Mouse (Mus musculus) hindbrain, embryonic 16.5 days (tissue): ENCODE measurements around the gene Lrrc8d. TPM values are rescaled to one million over a fixed set of nuclear protein-coding genes. Genes with fewer than 3 reads are reported as not detected.
A peak's percentile ranks its signal among the peaks of the same experiment; 100 is the strongest.

ENCODE experiments used
- ATAC-seq: fragments of 200-750 bp; cut with Nextera tagmentation; 2 replicates; pipeline ENCODE4 v1.8.0; 2017; ENCODE audit warnings: moderate TSS enrichment, moderate library complexity
- H3K27ac ChIP-seq: fragments of 300-500 bp; sonication (generic); 2 replicates; pipeline ENCODE4 v1.5.1; 2014; ENCODE audit warnings: low read depth, mild to moderate bottlenecking, control low read depth, low read length, moderate library complexity
- H3K27me3 ChIP-seq: fragments of 300-500 bp; sonication (generic); replicated peaks from 2 replicates; pipeline ENCODE4 v1.6.1; 2014; ENCODE audit warnings: low read length; ENCODE audit not compliant: control insufficient read depth, insufficient read depth
- H3K36me3 ChIP-seq: fragments of 300-500 bp; sonication (generic); 2 replicates; pipeline ENCODE4 v1.6.1; 2014; ENCODE audit warnings: mild to moderate bottlenecking, low read length, moderate library complexity, mixed read lengths; ENCODE audit not compliant: control insufficient read depth, insufficient read depth
- H3K4me1 ChIP-seq: fragments of 300-500 bp; sonication (generic); 2 replicates; pipeline ENCODE4 v1.6.1; 2014; ENCODE audit warnings: low read depth, low read length; ENCODE audit not compliant: control insufficient read depth, insufficient read depth
- H3K4me2 ChIP-seq: fragments of 300-500 bp; sonication (generic); 2 replicates; pipeline ENCODE4 v1.6.1; 2014; ENCODE audit warnings: mild to moderate bottlenecking, low read length, control low read depth, moderate library complexity
- H3K4me3 ChIP-seq: fragments of 300-500 bp; sonication (generic); 2 replicates; pipeline ENCODE4 v1.5.1; 2014; ENCODE audit warnings: mild to moderate bottlenecking, low read length, control low read depth, moderate library complexity
- H3K9ac ChIP-seq: fragments of 300-500 bp; sonication (generic); 2 replicates; pipeline ENCODE4 v1.6.1; 2014; ENCODE audit warnings: low read depth, mild to moderate bottlenecking, control low read depth, low read length, moderate library complexity
- H3K9me3 ChIP-seq: fragments of 300-500 bp; sonication (generic); 2 replicates; pipeline ENCODE4 v1.6.1; 2014; ENCODE audit warnings: mild to moderate bottlenecking, low read length, moderate library complexity; ENCODE audit not compliant: control insufficient read depth
- WGBS: fragments of 180-500 bp; shearing (Covaris S2); extraction: QIAGEN DNeasy Blood & Tissue Kit; methylation state at CpG from one replicate; pipeline ENCODE4 v1.1.7; 2014; 5-methylcytosine and 5-hydroxymethylcytosine counted together
- polyA plus RNA-seq: library from polyadenylated mRNA; unstranded; fragments of >200 nt; fragmentation: Nextera tagmentation; extraction: Ambion mirVana; gene quantifications from 2 replicates; pipeline ENCODE4 v1.2.1, GENCODE M21; 2015

Lrrc8d gene
- polyA plus RNA-seq, 1 experiment from 2014 or later: 19.1 TPM

DNA sequence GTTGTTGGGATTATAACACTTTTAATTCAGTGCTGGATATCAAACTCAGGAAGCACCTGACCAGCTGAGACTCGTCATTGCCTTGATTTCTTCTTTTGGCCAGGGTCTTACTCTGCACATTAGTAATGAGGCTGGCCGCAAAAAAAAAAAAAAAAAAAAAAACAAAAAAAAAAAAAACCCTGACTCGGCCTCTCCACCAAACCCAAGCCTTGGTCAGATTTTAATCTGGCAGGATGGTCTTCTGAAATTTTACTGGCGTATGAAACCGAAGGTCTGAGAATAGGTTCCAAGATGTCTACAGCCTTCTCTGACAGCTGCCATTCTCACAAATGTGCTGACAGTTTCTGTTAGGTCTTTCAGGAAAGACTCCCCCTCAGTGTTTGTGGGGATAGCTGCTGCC is 8.5 kb downstream of the Lrrc8d start:
- Histone ChIP-seq H3K4me1 (peaks cover 18% of the 10 kb centered on the region), H3K27me3 (no peaks in the 10 kb centered on the region), H3K36me3 (no peaks in the 10 kb centered on the region), H3K9ac (no peak overlapping the region), H3K4me3 (no peak overlapping the region), H3K27ac (no peak overlapping the region), H3K9me3 (no peaks in the 10 kb centered on the region), H3K4me2 (no peak overlapping the region)
- 91% methylated on average over 5 of the region's 5 CpGs for WGBS
- ATAC-seq: no peak

- Histone ChIP-seq H3K9me3 (no peaks in the 10 kb centered on the region), H3K27me3 (no peaks in the 10 kb centered on the region), H3K4me1 (no peaks in the 10 kb centered on the region), H3K4me3 (no peak overlapping the region), H3K4me2 (no peak overlapping the region), H3K36me3 (no peaks in the 10 kb centered on the region), H3K9ac (no peak overlapping the region), H3K27ac (no peak overlapping the region; the same call in 1 of the 2 replicates)
- no peak for ATAC-seq
- 89% methylated on average over 7 of the region's 7 CpGs for WGBS
Observed at GRCm38 (mm10) chr5:105710473-105710872, 10.7 kb downstream of the Lrrc8d start.

DNA sequence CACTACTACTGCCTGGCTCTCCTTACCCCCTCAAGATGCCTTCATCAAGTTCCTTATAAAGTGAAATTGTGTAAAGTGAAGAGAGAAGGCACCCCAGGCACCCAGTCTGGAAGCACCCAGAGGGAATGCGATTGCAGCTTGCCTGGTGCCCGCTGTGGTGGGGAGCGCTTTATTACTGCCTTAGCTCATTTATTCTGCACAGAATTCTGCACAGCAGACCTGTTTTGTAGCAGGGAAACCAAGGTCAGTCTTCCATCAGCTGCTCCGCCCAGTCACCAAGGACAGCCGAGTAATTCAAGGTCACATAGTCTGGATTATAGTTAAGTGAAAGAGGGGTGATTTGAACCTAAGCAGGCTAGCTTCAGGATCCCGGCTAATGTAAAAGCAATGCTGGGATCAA is 14.7 kb downstream of the Lrrc8d start:
- H3K4me1 ChIP-seq: peaks cover 20% of the 10 kb centered on the region
- no peak for ATAC-seq
- H3K4me2 ChIP-seq: no peak overlapping the region
- WGBS: 87% methylated on average over 6 of the region's 6 CpGs
- H3K27ac ChIP-seq: no peak overlapping the region
- no peaks in the 10 kb centered on the region for H3K36me3 ChIP-seq
- H3K27me3 ChIP-seq: no peaks in the 10 kb centered on the region
- no peak overlapping the region for H3K4me3 ChIP-seq
- H3K9me3 ChIP-seq: no peaks in the 10 kb centered on the region
- H3K9ac ChIP-seq: no peak overlapping the region

- Histone ChIP-seq H3K9me3 (no peaks in the 10 kb centered on the region), H3K9ac (no peak overlapping the region), H3K4me3 (no peak overlapping the region), H3K27ac (peak overlapping the region; percentile 4; the same call in 1 of the 2 replicates), H3K4me1 (peaks cover 20% of the 10 kb centered on the region), H3K36me3 (no peaks in the 10 kb centered on the region), H3K27me3 (no peaks in the 10 kb centered on the region), H3K4me2 (no peak overlapping the region)
- ATAC-seq: peak; percentile 31; the same call in 1 of the 2 replicates
- WGBS: 74% methylated on average over 8 of the region's 8 CpGs
Observed at GRCm38 (mm10) chr5:105715095-105715494, 15.3 kb downstream of the Lrrc8d start.

- H3K9me3 ChIP-seq: no peaks in the 10 kb centered on the region
- H3K4me1 ChIP-seq: peaks cover 20% of the 10 kb centered on the region
- WGBS: 47% methylated on average over 10 of the region's 10 CpGs
- 0 out of 2 replicates have a peak overlapping the region, but pooled peaks have one; percentile 2 for H3K4me2 ChIP-seq
- peak; percentile 70 for ATAC-seq
- H3K36me3 ChIP-seq: no peaks in the 10 kb centered on the region
- H3K9ac ChIP-seq: no peak overlapping the region
- H3K27me3 ChIP-seq: no peaks in the 10 kb centered on the region
- no peak overlapping the region for H3K4me3 ChIP-seq
- H3K27ac ChIP-seq: peak overlapping the region; percentile 44
Observed at GRCm38 (mm10) chr5:105715531-105716124, 15.9 kb downstream of the Lrrc8d start.

DNA sequence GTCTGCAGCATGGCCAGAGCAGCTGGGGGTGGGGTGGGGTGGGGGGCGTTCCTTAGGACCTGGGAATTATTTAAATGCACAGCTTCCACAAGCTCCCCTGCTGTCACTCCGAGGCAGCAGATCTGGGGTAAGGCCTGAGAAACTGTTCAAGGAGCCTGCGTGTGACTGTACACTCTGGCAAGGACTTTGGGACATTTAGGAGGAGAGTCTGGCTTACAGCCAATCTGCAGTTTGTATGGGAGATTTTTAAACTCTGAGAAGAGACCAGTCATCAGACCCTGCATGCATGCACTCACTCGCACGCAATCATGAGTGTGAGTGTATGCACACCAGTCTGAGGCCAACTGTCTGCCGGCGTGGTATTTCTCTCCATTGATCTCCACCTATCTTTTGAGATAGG is 17.5 kb downstream of the Lrrc8d start:
- Histone ChIP-seq H3K27ac (peak overlapping the region; percentile 49; the same call in 1 of the 2 replicates), H3K4me2 (no peak overlapping the region), H3K4me3 (no peak overlapping the region), H3K9me3 (no peaks in the 10 kb centered on the region), H3K4me1 (peaks cover 20% of the 10 kb centered on the region), H3K36me3 (no peaks in the 10 kb centered on the region), H3K27me3 (no peaks in the 10 kb centered on the region), H3K9ac (no peak overlapping the region)
- ATAC-seq: peak; percentile 10; the same call in 1 of the 2 replicates
- WGBS: 53% methylated on average over 7 of the region's 7 CpGs

- WGBS: 54% methylated on average over 11 of the region's 11 CpGs
- Histone ChIP-seq H3K4me3 (no peak overlapping the region), H3K4me2 (no peak overlapping the region), H3K4me1 (peaks cover 20% of the 10 kb centered on the region), H3K9me3 (no peaks in the 10 kb centered on the region), H3K36me3 (no peaks in the 10 kb centered on the region), H3K27ac (no peak overlapping the region), H3K9ac (no peak overlapping the region), H3K27me3 (no peaks in the 10 kb centered on the region)
- ATAC-seq: no peak
Observed at GRCm38 (mm10) chr5:105718138-105718670, 18.4 kb downstream of the Lrrc8d start.

GRCm38 (mm10) chr5:105721267-105721666 is 21.5 kb downstream of the Lrrc8d start:
- 93% methylated on average over 4 of the region's 4 CpGs for WGBS
- Histone ChIP-seq H3K36me3 (no peaks in the 10 kb centered on the region), H3K27me3 (no peaks in the 10 kb centered on the region), H3K4me1 (peaks cover 17% of the 10 kb centered on the region), H3K27ac (no peak overlapping the region), H3K4me2 (no peak overlapping the region), H3K9ac (no peak overlapping the region), H3K9me3 (no peaks in the 10 kb centered on the region), H3K4me3 (no peak overlapping the region)
- ATAC-seq: no peak

- no peak overlapping the region for H3K4me2 ChIP-seq
- peaks cover 3% of the 10 kb centered on the region; the same call in 1 of the 2 replicates for H3K4me1 ChIP-seq
- H3K9ac ChIP-seq: no peak overlapping the region
- no peaks in the 10 kb centered on the region for H3K36me3 ChIP-seq
- H3K9me3 ChIP-seq: no peaks in the 10 kb centered on the region
- H3K4me3 ChIP-seq: no peak overlapping the region
- H3K27me3 ChIP-seq: no peaks in the 10 kb centered on the region
- ATAC-seq: no peak
- H3K27ac ChIP-seq: no peak overlapping the region
- 85% methylated on average over 11 of the region's 11 CpGs for WGBS
Observed at GRCm38 (mm10) chr5:105722807-105723206, 23.0 kb downstream of the Lrrc8d start.
